Mouse (Mus musculus) heart, postnatal 0 days (tissue): Measurements from ENCODE around the gene Ado. TPM values are rescaled to one million over a fixed set of nuclear protein-coding genes. Genes with fewer than 3 reads are reported as not detected.
A peak's percentile ranks its signal among the peaks of the same experiment; 100 is the strongest.

Source experiments
- ATAC-seq: fragments of 200-750 bp; cut with Nextera tagmentation; 2 replicates; pipeline ENCODE4 v1.8.0; 2017; ENCODE audit warnings: low read depth, moderate number of reproducible peaks, moderate library complexity; ENCODE audit not compliant: insufficient read depth
- DNase-seq: peaks from one replicate; pipeline ENCODE4 v3.0.0-alpha.2; 2016; ENCODE audit warnings: low spot score
- H3K27ac ChIP-seq: fragments of 300-500 bp; sonication (generic); 2 replicates; pipeline ENCODE4 v1.5.1; 2014; ENCODE audit warnings: low read depth, mild to moderate bottlenecking
- H3K27me3 ChIP-seq: fragments of 300-500 bp; sonication (generic); 2 replicates; pipeline ENCODE4 v1.6.1; 2014; ENCODE audit warnings: low read length, mixed read lengths; ENCODE audit not compliant: control insufficient read depth, insufficient read depth
- H3K36me3 ChIP-seq: fragments of 300-500 bp; sonication (generic); replicated peaks from 2 replicates; pipeline ENCODE4 v1.6.1; 2014; ENCODE audit warnings: low read length, mixed read lengths; ENCODE audit not compliant: control insufficient read depth, insufficient read depth
- H3K4me1 ChIP-seq: fragments of 300-500 bp; sonication (generic); 2 replicates; pipeline ENCODE4 v1.6.1; 2014; ENCODE audit warnings: antibody characterized with exemption; ENCODE audit not compliant: control insufficient read depth, insufficient read depth
- H3K4me2 ChIP-seq: fragments of 300-500 bp; sonication (generic); 2 replicates; pipeline ENCODE4 v1.6.1; 2014; ENCODE audit warnings: low read depth, mild to moderate bottlenecking, low read length, moderate library complexity
- H3K4me3 ChIP-seq: fragments of 300-500 bp; sonication (generic); 2 replicates; pipeline ENCODE4 v1.5.1; 2014; ENCODE audit warnings: low read depth, low read length
- H3K9ac ChIP-seq: fragments of 300-500 bp; sonication (generic); replicated peaks from 2 replicates; pipeline ENCODE4 v1.6.1; 2014; ENCODE audit warnings: low read depth, low read length, mixed read lengths
- H3K9me3 ChIP-seq: fragments of 300-500 bp; sonication (generic); replicated peaks from 2 replicates; pipeline ENCODE4 v1.6.1; 2016; ENCODE audit warnings: low read length; ENCODE audit not compliant: control insufficient read depth
- CTCF ChIP-seq: IDR thresholded peaks from 2 replicates; pipeline ENCODE4 v1.5.1; 2016; ENCODE audit warnings: antibody characterized with exemption, control low read depth, low read depth
- EP300 ChIP-seq: IDR thresholded peaks from 2 replicates; pipeline ENCODE4 v1.6.1; 2016; ENCODE audit warnings: antibody characterized with exemption, low read depth
- WGBS: fragments of 180-500 bp; shearing (Covaris S2); extraction: QIAGEN DNeasy Blood & Tissue Kit; methylation state at CpG from one replicate; pipeline ENCODE4 v1.1.7; 2014; 5-methylcytosine and 5-hydroxymethylcytosine counted together
- polyA plus RNA-seq: library from polyadenylated mRNA; unstranded; fragments of >200 nt; fragmentation: Nextera tagmentation; extraction: Ambion mirVana; gene quantifications from 2 replicates; pipeline ENCODE4 v1.2.1, GENCODE M21; 2015
- total RNA-seq: library from RNA; depleted of rRNA; stranded (reverse); fragments of >200 nt; gene quantifications from 2 replicates; pipeline ENCODE4 v1.2.3, GENCODE M21; 2014; ENCODE audit warnings: low replicate concordance

The Ado gene
- total and polyA plus RNA-seq, 2 experiments from 2014 or later = 28.9 to 29.9 TPM

GRCm38 (mm10) chr10:67573310-67573709 lies 24.6 kb upstream of the Ado start:
- DNase-seq (peak; percentile 26), ATAC-seq (peak; percentile 51)
- H3K9me3 ChIP-seq = no peaks in the 10 kb centered on the region
- no peaks in the 10 kb centered on the region for H3K27me3 ChIP-seq
- WGBS = 24% methylated on average over 8 of the region's 8 CpGs
- H3K4me2 ChIP-seq = no peak overlapping the region
- no peak overlapping the region for H3K4me3 ChIP-seq
- TF ChIP-seq EP300 (no peak), CTCF (no peak)
- 0 out of 2 replicates have a peak overlapping the region, but pooled peaks have one; percentile 8 for H3K27ac ChIP-seq
- no peaks in the 10 kb centered on the region; the same call in 1 of the 2 replicates for H3K4me1 ChIP-seq
- H3K36me3 ChIP-seq = no peaks in the 10 kb centered on the region
- no peak overlapping the region for H3K9ac ChIP-seq

- Histone ChIP-seq H3K27ac (no peak overlapping the region), H3K9ac (no peak overlapping the region), H3K4me3 (no peak overlapping the region), H3K36me3 (no peaks in the 10 kb centered on the region), H3K4me1 (no peaks in the 10 kb centered on the region; the same call in 1 of the 2 replicates), H3K27me3 (no peaks in the 10 kb centered on the region), H3K9me3 (no peaks in the 10 kb centered on the region), H3K4me2 (no peak overlapping the region)
- ATAC-seq = no peak
- TF ChIP-seq CTCF = no peak
- TF ChIP-seq EP300 = no peak
- no peak for DNase-seq
- WGBS = 53% methylated on average over 14 of the region's 14 CpGs
These were observed 22.7 kb upstream of the Ado start for GRCm38 (mm10) chr10:67571443-67571842.

DNA sequence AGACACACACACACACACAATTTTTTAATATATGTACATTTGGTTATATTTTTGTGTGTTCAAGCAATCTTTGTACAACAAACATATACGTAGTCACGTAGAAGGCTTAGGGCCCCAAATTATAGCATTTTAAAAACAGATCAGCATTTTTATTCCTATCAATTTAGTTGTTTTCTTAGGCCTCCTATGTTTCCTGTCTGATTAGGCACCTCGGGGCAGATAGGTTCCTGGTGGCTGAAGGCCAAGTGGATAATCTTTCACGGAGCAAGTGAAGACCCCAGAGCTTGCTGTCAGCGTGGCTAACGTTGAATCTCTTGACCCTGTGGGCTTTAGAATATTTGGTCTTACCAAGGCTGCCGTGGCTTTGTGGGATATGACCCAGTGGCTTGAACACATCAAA lies 20.8 kb upstream of the Ado start:
- Histone ChIP-seq H3K27ac (no peak overlapping the region), H3K9ac (no peak overlapping the region), H3K27me3 (no peaks in the 10 kb centered on the region), H3K4me2 (no peak overlapping the region), H3K4me3 (no peak overlapping the region), H3K9me3 (no peaks in the 10 kb centered on the region), H3K4me1 (no peaks in the 10 kb centered on the region; the same call in 1 of the 2 replicates), H3K36me3 (no peaks in the 10 kb centered on the region)
- ATAC-seq (no peak), DNase-seq (no peak)
- TF ChIP-seq EP300 (no peak), CTCF (no peak)
- WGBS = 44% methylated on average over 7 of the region's 7 CpGs

- 37% methylated on average over 8 of the region's 8 CpGs for whole genome bisulfite sequencing
These were observed 17.3 kb upstream of the Ado start for GRCm38 (mm10) chr10:67566104-67566503.

GRCm38 (mm10) chr10:67564509-67564908 lies 15.8 kb upstream of the Ado start:
- DNase-seq (no peak), ATAC-seq (no peak)
- no peak for TF ChIP-seq EP300
- no peak for TF ChIP-seq CTCF
- Histone ChIP-seq H3K27ac (no peak overlapping the region), H3K27me3 (no peaks in the 10 kb centered on the region), H3K9me3 (no peaks in the 10 kb centered on the region), H3K4me1 (no peaks in the 10 kb centered on the region), H3K4me3 (no peak overlapping the region), H3K9ac (no peak overlapping the region), H3K36me3 (no peaks in the 10 kb centered on the region), H3K4me2 (no peak overlapping the region)
- 91% methylated on average over 7 of the region's 7 CpGs for WGBS

More at GRCm38 (mm10) chr10:67566104-67566503, 17.3 kb upstream of the Ado start:
- Histone ChIP-seq H3K9me3 (no peaks in the 10 kb centered on the region), H3K9ac (no peak overlapping the region), H3K4me2 (no peak overlapping the region), H3K27ac (no peak overlapping the region), H3K4me3 (no peak overlapping the region), H3K36me3 (no peaks in the 10 kb centered on the region), H3K27me3 (no peaks in the 10 kb centered on the region), H3K4me1 (no peaks in the 10 kb centered on the region)
- ATAC-seq = no peak
- DNase-seq = no peak
- TF ChIP-seq CTCF = no peak
- TF ChIP-seq EP300 = no peak

- no peaks in the 10 kb centered on the region for H3K4me1 ChIP-seq
- no peaks in the 10 kb centered on the region for H3K27me3 ChIP-seq
- DNase-seq (no peak), ATAC-seq (no peak)
- TF ChIP-seq CTCF = no peak
- no peak for TF ChIP-seq EP300
- H3K9me3 ChIP-seq = no peaks in the 10 kb centered on the region
- H3K27ac ChIP-seq = no peak overlapping the region
- H3K9ac ChIP-seq = no peak overlapping the region
- H3K4me3 ChIP-seq = no peak overlapping the region
- 62% methylated on average over 1 of the region's 1 CpGs for whole genome bisulfite sequencing
- no peak overlapping the region for H3K4me2 ChIP-seq
- H3K36me3 ChIP-seq = no peaks in the 10 kb centered on the region
These were observed 12.4 kb upstream of the Ado start for GRCm38 (mm10) chr10:67561185-67561584.
